Mouse (Mus musculus): ENCODE data around the gene Atrnl1.

The Atrnl1 gene

DNA sequence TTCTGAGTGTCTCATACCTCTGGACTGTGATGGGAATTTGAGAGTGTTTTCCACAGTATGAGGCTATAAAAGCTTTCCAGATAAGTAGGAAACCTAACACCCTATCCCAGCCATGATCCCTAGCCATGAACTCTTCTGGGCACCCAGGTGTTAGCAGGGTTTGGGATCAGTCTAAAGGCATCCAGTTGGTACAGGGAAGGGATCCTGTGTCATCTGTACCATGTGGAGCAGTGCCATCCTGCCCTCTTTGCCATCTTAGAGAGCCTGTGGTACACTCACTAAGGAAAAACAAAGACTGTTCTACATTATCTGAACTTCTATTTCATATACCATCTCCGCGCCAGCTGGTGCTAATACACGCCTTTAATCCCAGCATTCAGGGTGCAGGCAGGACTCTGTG, 499.7 kb downstream of the Atrnl1 start:
- DNase-seq (ENCODE audit: extremely low read depth, low read depth, low spot score): no peak

DNA sequence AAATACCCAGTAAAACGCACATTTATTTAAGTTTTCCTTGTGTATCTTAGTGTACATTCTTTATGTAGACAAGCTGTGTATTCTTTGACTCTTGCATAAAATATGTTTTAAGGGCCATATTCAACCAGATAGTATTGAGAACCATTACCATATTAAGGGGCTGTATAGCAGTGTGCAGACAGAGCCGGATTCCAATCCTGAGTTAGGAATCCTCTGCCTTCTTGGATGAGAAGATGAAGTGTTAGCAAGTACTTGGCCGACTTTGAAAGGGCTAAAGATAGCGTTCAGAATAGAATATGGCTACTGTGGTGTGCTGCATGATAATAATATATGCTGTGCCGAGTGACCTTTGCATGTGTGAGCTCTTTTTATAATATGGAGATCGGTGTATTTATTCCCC, 500.5 kb downstream of the Atrnl1 start:
- no peak for DNase-seq (ENCODE audit: extremely low read depth, low read depth, low spot score)

DNA sequence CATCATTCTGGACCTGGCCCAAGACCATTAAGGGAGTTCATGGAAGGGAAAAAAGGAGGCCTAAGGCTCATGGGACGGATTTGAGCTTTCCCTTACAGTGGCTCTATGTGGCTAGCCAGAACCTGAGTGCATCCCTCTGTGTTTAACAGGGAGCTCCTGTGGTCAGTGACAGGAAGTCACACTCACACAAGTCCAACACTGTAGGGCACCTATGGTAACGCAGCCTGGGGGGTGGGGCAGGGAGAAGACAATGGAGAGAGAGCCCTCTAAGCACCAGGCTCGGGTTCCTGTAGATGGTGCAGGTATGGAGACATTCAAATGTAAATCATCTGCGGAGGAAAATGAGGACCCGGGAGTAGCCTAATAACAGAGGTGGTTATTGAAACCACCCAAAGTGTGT, 501.3 kb downstream of the Atrnl1 start:
- DNase-seq (ENCODE audit: extremely low read depth, low read depth, low spot score): no peak

DNA sequence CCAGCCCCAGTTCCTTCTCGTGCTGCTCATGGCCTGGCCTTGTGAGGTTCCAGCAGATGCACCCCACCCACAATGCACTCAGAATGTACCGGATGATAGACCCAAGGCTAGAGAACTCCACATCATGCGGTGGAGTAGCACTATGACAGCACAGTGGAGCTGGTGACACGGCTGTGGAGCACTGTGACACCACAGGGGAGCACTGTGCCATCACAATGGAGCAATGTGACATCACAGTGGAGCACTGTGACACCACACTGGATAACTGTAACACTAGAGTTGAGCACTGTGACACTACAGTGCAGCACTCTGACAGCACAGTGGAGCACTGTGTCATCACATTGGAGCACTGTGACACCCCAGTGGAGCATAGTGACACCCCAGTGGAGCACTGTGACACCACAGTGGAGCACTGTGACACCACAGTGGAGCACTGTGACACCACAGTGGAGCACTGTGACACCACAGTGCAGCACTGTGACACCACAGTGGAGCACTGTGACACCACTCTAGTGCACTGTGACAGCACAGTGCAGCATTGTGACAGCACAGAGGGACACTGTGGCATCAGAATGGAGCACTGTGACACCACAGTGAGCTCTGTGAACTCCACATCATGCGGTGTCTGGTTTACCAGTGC, 502.4 kb downstream of the Atrnl1 start:
- no peak for DNase-seq (ENCODE audit: extremely low read depth, low read depth, low spot score)

DNA sequence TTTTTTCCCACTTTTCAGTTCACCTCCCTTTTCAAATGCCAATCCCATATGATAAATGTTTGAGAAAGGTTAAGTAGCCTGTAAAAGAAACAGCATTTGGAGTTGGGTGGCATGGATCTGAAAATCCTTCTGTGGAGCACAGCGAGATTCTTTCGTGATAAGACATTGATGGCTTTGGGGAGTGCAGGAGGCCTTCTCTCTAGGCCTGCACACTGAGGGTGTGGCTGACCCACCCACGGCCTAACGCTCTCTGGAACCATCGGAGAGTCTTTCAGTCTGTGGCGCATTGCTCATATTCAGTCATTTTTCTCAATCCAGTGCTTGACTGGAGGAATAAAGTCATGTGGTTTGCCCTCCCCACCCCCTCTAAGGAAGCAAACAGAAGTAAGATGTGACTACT, 506.8 kb downstream of the Atrnl1 start:
- no peak for DNase-seq (ENCODE audit: extremely low read depth, low read depth, low spot score)

DNA sequence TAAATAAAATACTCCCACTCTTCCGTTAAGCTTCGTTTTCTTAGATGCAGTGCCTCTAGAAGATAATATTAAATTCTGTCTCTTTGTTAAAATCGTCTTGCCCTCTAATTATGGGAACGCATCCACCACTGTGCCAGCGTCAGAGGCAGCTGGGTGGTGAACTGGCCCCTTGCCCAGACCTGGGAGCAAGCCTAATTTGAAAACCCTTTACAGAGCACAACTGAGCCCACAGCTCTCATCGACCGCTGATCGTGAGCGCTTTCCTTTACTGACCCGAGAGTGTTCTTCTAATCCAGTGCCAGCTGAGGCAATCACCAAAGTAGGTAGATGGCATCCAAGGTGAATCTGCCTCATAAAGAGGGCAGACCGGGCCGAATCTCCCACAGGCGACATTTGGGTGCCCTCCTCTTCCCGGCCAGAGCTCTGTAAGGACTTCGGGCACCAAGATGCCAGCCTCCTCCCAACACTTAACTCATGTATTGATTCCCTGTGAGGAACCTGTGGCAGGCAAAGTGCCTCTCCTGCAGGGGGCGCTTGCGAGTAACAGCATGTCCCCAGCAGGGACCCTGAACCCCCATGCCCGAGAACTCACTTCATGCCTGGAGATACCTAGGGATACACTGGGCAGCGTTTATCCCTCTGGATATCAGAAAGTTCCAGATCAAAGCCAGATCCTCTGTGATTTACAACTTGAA, 507.5 kb downstream of the Atrnl1 start:
- no peak for DNase-seq (ENCODE audit: extremely low read depth, low read depth, low spot score)

DNA sequence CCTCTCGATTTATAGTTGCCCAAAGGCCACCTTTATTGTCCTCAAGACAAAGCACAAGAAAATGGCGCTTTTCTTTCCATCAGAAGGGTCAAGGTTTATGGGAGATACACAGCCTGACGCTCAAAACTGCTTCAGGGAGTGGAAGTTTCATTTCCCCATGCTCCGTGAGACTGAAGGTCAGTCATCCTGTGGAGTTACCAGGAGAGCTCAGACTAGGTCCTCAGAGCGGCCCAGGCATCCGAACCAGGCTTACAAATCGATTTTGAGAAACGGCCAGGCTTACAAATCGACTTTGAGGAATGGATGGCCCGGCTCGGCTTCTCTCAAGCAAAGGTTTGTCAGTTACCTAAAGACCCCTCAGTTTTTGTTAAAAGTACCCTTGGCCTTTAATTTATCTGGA, 508.0 kb downstream of the Atrnl1 start:
- DNase-seq (ENCODE audit: extremely low read depth, low read depth, low spot score): no peak

DNA sequence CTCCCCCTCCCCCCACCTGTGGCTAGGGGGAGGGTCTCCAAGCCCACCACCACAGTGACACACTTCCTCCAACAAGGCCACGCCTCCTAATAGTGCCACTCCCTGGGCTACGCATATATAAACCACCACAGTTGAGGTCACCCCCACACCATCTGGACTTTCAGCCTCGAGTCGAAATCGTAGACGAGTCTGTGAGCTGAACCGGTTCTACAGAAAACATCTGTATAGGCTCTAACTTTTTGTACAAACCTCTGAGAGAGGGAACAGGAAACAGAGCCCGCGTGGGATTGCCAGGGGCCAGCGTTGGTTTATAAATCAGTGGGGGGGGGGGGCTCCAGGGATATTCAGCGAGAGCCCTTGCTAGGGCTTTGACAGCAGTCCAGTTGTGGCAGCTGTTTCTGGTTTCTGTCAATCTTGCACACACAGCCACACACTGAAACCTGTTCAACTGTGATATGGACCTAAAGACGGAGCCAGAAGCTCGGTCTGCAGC, 508.9 kb downstream of the Atrnl1 start:
- no peak for DNase-seq (ENCODE audit: extremely low read depth, low read depth, low spot score)

DNA sequence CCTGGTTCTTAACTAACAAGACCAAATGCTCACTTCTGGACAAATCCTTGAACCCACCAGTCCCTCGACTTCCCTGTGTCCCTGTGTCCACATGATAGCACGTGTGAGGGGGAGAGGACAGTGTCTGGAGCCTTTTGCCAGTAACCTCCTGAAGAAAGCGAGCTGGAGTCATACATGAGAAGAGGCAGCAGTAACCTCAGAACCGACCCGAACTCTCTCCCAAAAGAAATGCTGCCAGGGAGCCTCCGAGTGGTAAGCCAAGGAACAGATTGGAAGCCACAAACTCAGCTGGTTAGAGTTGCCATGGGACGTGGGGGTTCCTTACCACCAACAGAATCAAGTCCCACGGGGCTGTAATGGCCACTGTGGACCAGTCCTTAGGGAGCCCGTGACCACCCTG, 509.8 kb downstream of the Atrnl1 start:
- no peak for DNase-seq (ENCODE audit: extremely low read depth, low read depth, low spot score)

DNA sequence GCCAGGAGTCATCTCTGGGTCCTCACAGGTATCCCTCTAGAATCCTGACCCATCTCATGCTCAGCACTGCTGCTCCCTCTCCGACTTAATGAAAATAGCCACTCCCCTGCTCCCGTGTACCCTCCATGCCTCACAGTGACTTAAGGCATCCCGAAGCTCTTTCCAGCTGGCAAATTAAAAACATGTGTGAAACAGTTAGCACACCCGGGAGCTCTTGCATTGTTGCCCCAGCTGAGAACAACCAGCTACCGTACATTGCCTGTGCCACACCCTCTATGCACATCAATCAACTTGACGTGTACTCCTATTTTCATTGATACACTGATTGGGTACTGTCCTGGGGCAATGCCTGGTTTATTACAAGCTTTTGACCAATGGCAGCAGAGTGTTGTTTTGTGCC, 510.8 kb downstream of the Atrnl1 start:
- DNase-seq (ENCODE audit: extremely low read depth, low read depth, low spot score): no peak

DNA sequence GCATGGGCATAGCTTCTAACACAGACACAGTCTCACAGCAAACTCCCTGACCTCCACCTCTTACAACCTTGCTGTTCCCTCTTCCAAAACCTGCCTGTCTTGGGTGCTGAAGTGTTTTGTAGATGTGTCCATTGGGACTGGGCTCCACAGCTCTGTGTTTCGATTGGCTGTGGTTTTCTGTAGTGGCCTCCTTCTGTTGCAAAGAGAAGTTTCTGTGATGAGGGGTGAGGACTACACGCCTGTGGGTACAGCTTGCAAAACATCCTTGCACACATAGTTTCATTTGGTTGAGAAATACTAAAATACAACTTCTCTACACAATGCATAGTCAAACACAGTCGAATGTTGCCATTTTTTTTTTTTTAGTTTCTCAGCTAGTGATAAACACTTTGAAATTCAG, 512.8 kb downstream of the Atrnl1 start:
- DNase-seq (ENCODE audit: extremely low read depth, low read depth, low spot score): no peak

DNA sequence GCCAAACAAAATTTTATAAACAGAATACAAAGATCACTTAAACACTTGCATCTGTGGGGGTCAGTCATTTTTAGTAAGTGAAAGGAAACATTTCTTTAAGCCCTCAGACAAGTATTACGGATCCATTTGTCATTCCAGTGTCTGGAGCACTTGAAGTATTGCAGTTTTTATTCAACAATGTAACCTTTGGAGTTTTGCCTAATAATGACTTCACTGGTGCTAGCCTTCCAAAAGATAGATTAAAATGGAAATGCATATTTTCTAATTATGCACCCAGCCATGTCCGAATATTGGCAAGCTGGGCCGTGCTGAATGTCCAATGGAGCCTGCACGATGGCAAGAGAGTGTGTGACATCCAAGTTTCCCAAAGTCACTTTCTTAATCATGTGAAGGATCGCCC, 513.7 kb downstream of the Atrnl1 start:
- DNase-seq (ENCODE audit: extremely low read depth, low read depth, low spot score): no peak

DNA sequence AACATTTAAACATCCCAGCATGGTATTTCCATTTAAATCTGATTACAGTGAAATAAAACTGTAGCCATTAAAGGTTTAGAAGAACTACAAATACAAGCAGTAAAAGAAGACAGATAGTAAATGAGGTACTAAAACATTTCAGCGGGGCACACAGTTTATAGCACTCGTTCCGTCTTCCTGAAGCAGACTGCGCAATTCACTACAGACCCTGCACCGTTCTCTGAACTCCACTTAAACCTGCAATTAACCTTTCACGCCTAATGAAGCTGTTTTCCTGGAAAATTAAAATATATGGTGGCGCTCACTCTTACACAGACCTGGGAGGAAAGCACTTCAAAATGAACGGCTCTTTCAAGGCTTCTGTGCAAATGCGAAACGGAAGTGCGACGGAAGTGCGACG, 514.2 kb downstream of the Atrnl1 start:
- no peak for DNase-seq (ENCODE audit: extremely low read depth, low read depth, low spot score)

DNA sequence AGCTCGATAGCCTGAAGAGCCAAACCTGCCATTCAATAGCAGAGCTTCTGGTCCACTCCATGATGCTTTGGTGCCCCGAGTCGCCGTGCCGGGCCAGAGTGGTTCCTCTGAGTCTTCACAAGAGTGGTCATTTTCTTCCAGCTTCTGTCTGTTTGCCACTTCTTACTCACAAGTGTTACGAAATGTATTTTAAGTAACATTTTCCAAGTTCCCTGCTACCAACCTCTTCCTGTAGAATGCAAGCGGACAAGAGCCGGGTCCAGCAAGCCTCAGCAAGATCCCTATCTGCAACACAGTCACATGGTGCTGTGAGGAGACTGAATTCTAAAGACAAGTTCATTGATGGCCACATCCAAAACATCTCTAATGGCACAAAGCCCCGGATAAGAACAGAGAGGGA, 521.1 kb downstream of the Atrnl1 start:
- no peak for DNase-seq (ENCODE audit: extremely low read depth, low read depth, low spot score)

DNA sequence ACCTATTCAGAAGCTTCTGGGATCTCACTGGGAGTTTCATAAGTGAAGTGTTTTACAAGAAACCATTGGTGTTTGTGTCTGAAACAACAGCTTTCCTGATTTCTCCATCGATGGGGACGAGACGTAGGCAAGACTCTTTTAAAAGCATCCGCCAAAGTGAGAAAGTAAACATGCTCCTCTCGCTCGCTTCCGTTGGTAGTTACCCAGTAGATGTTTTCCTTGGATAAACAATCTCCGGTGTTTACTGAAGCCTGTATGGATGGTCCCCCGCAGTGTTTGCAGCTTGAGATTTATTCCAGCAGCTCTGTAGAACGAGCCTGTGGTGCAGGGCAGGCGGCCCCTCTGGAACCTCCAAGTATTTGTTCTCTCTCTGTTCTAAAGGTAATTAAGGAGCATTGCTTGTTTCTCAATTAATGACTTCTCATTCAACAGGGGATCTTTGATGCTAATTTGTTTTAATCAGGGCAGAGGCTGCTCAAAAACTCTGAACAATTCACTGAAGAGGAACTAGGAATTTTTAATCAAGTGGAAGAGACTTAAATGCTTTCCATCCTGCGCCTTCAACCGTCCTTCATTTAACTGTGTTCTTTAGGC, 529.5 kb downstream of the Atrnl1 start:
- DNase-seq (ENCODE audit: extremely low read depth, low read depth, low spot score): no peak

DNA sequence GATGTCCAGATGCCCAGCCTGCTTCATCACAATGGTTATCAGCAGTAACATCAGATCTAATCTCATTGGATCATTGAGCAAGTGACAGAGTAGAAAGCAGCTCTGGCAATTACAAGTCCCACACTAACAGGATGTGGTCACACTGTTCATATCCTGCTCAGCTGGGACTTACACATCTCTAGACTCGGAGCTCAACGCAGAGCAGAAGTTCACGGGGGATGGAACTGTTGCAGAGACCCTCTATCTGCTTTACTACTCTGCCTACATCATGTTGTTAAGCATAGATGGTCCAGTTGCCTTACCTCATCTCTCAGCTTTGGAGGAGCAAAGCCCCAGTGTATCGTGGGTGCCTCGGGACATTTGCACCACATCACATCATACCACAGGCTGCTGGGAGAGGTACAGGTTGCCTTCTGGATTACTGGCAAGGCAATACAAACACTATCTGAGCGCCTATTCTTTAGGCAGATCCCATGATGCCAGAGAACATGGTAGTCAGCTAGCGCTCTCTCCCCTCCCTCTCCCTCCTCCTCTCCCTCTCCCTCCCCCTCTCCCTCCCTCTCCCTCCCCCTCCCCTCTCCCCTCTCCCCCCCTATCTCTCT, 533.1 kb downstream of the Atrnl1 start:
- no peak for DNase-seq (ENCODE audit: extremely low read depth, low read depth, low spot score)

DNA sequence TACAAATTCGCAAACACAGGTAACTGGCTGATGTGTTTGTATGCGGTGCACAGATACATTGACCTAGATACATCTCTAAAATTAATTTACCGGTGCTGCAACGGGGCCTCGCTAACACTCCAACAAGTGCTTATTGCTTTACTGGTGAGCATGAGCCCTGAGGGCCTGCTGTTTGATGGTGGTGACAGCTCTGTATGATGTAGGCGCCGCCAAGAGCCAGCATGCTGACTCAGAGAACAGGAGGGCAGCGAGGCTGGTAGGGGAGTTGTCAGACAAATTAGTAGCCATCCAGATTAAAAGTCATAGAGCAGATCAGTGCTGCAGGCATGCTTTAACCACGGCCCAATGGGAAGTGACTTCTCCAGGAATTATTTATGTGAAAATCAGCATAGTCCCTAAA, 534.7 kb downstream of the Atrnl1 start:
- DNase-seq (ENCODE audit: extremely low read depth, low read depth, low spot score): no peak

DNA sequence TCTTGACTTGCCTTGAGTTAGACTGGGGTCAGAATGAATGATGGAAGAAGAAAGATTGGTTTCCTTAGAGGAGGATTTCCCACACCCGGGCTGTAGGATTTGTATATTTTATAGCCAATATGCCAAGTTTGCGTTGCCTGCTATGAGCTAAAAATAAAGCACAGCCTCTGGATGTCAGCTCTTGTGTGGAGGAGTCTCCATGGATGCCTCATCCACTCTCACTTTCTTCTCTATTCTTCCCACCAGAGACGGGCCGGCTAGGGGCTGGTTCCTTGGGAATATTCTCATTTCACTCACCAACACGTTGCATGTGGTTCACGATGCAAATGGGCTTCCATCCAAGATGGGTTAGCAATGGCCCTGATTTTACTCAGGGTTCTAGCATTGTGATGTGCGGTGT, 540.4 kb downstream of the Atrnl1 start:
- no peak for DNase-seq (ENCODE audit: extremely low read depth, low read depth, low spot score)

DNA sequence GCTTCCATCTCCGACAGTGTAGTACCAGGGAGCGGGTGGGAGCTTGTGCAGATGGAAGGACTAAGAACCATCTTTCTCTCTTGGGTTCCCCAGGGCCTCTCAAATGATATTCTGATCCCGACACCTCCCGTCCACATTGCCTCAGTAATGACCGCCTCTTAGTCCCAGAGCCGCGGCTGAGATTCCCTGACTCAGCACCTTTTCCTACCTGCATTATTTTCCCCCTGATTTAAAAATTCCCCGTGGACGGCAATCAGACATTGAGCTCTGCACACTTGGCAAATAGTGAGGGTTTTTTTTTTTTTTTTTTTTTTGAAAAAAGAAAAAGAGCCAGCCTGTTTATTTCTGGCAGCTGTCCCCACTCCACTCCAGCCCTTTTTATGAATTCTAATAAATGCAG, 550.7 kb downstream of the Atrnl1 start:
- DNase-seq (ENCODE audit: extremely low read depth, low read depth, low spot score): no peak

DNA sequence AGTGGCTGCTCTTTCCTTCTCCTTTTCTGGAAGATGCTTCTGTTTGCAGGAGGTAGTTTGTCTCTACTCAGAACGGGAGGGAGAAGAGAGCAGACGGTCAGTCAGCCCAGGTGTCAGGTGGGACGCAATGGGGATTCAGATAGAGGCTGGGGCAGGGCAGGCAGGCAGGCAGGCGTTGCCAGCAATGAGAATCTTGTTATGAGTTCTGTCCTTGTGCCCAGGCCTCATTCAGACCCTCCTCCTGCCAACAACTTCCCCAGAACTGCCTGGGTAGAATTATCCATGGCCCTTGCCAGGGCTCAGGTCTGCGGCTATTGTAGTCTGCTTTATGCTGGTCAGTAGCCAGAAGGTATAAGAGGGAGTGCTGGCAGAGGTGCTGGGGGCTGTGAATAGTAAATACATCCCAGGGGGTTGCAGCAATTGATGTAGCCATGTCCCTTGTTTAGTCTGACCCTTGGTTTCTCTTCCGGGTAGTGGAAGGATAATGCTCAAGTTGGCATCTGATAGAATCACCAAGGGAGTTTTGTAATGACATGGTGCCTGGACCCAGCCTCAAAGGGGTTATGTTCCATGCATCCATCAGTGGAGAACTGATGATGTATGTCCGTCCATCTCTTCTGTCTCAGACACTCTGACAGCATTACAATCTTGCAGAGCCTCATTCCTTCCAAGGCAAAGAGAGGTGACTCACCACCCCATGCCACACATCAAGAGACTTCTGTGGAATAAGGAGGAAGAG, 554.2 kb downstream of the Atrnl1 start:
- DNase-seq (ENCODE audit: extremely low read depth, low read depth, low spot score): no peak

DNA sequence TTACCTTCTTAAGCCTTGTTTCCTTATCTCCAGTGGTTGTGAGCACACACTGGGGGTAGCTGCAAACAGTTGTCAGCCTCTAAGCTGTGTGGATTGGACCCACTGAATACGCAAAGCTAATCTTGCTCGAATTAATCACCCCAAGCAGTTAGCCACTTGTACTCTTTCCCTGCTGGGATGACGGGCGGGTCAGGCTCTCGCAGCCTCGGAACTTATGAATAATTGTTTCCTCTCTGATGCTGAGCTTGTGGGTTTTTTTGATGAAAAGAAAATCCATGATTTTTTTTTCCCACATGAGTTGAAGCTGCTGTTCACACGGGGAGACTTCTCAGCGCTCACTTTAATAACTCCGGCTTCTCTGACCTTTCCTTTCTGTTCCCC, 554.8 kb downstream of the Atrnl1 start:
- DNase-seq (ENCODE audit: extremely low read depth, low read depth, low spot score): no peak

All from fat pad, adult 2 months (tissue).